Mouse (Mus musculus): ENCODE data around the gene 1600002K03Rik. TPM values are rescaled to one million over a fixed set of nuclear protein-coding genes. Genes with fewer than 3 reads are reported as not detected.
"Not testable (repeated sequence)": the region's sequence is repeated elsewhere in the genome, so short reads cannot be mapped to it uniquely, and the experiment has no call there.

Gene 1600002K03Rik
- total RNA-seq, 2 experiments from 2014 or later, result 5.4 to 6.5 TPM

- peak; percentile 17 for DNase-seq (ENCODE audit: low spot score)
These were observed 7.2 kb upstream of the 1600002K03Rik start, which contains the start of gene Cirbp for GRCm38 (mm10) chr10:80165392-80166128. Cirbp (plus strand) TSS chr10:80165985.

- DNase-seq (ENCODE audit: low spot score), result not testable (repeated sequence)
These were observed 6.6 kb upstream of the 1600002K03Rik start for GRCm38 (mm10) chr10:80166136-80166535.

GRCm38 (mm10) chr10:80167460-80168037, 5.2 kb upstream of the 1600002K03Rik start:
- DNase-seq (ENCODE audit: low spot score), result peak; percentile 99

- DNase-seq (ENCODE audit: low spot score), result peak; percentile 94
These were observed 4.6 kb upstream of the 1600002K03Rik start for GRCm38 (mm10) chr10:80168038-80168661.

- DNase-seq (ENCODE audit: low spot score), result no peak
These were observed 3.7 kb upstream of the 1600002K03Rik start for GRCm38 (mm10) chr10:80169070-80169469.

GRCm38 (mm10) chr10:80169651-80170050, 3.1 kb upstream of the 1600002K03Rik start:
- DNase-seq (ENCODE audit: low spot score), result no peak

GRCm38 (mm10) chr10:80170052-80170451, 2.7 kb upstream of the 1600002K03Rik start:
- DNase-seq (ENCODE audit: low spot score), result no peak

- no peak for DNase-seq (ENCODE audit: low spot score)
These were observed 2.1 kb upstream of the 1600002K03Rik start for GRCm38 (mm10) chr10:80170601-80171021.

GRCm38 (mm10) chr10:80171252-80171651, 1.5 kb upstream of the 1600002K03Rik start:
- DNase-seq (ENCODE audit: low spot score), result no peak

GRCm38 (mm10) chr10:80171760-80172526, 801 bp upstream of the 1600002K03Rik start:
- DNase-seq (ENCODE audit: low spot score), result peak; percentile 9

- peak; percentile 15 for DNase-seq (ENCODE audit: low spot score)
These were observed 614 bp downstream of the 1600002K03Rik start for GRCm38 (mm10) chr10:80173358-80173757.

GRCm38 (mm10) chr10:80173955-80174640, 1.4 kb downstream of the 1600002K03Rik start:
- peak; percentile 9 for DNase-seq (ENCODE audit: low spot score)

- peak; percentile 30 for DNase-seq (ENCODE audit: low spot score)
These were observed 2.0 kb downstream of the 1600002K03Rik start for GRCm38 (mm10) chr10:80174705-80175104.

- DNase-seq (ENCODE audit: low spot score), result peak; percentile 32
These were observed 3.0 kb downstream of the 1600002K03Rik start for GRCm38 (mm10) chr10:80175536-80176269.

GRCm38 (mm10) chr10:80176270-80176834, 3.6 kb downstream of the 1600002K03Rik start:
- DNase-seq (ENCODE audit: low spot score), result no peak

- DNase-seq (ENCODE audit: low spot score), result no peak
These were observed 4.9 kb downstream of the 1600002K03Rik start for GRCm38 (mm10) chr10:80177441-80178279.

- DNase-seq (ENCODE audit: low spot score), result peak; percentile 18
These were observed 6.6 kb downstream of the 1600002K03Rik start, which contains the start of gene Efna2 for GRCm38 (mm10) chr10:80179068-80180051. Efna2 (plus strand) TSS chr10:80179482.

GRCm38 (mm10) chr10:80180288-80180687, 7.5 kb downstream of the 1600002K03Rik start:
- no peak for DNase-seq (ENCODE audit: low spot score)

All from gastrocnemius, adult 18-20 months (tissue).